Mouse (Mus musculus) urinary bladder, postnatal 25 days (tissue): Measurements from ENCODE around the gene Brix1.
"Not testable (repeated sequence)": the region's sequence is repeated elsewhere in the genome, so short reads cannot be mapped to it uniquely, and the experiment has no call there.

Experiments
- DNase-seq: peaks from one replicate; pipeline ENCODE4 v3.0.0; 2022; ENCODE audit warnings: low spot score

Gene Brix1

DNA sequence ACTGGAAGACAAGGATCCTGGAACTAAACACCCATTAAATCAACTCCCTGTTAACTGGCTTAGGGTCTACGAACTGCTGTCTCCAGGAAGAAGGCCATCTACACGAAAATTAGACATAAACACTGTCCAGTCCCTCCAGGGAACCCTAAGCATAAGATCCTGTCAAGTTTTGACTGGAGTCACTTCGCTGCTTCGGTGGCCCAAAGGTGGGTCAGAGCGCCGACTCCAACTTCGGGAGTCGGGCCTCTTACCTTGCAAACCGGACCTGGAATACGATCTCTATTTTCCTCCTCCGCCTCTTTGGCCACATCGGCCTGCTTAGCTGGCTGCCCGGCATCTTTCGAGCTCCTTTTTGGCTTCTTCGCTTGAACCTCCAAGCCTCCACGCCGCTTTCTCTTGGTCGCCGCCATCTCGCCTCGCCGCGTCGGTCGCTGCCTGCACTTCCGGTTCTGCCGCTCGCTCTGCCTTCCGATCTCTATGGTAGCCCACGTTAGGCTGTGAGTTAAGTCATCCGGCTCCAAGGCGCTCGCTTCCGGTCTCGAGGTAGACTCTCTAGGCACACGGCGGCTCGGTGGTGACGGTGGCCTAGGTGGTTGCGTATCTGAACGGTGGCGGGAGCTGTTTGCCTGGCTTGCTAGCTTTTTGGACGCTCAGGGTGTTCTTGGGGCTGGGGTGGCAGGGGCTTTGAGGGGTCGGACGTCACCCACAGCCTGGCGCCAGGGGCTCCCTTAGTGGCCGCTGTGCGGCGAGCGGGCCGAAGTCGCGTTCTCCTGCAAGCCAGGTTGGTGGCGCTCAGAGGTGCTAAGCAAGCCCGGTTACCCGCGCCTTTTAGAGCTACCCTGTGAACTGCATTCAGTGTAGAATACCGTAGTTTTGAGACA is at the start of gene Brix1, which contains the start of gene Rad1:
Gene Brix1, minus strand, starts transcription at position 464 of the 881 bp plus-strand sequence.
Gene Rad1, plus strand, starts transcription at position 535 of the 881 bp plus-strand sequence.
- peak; percentile 89 for DNase-seq

DNA sequence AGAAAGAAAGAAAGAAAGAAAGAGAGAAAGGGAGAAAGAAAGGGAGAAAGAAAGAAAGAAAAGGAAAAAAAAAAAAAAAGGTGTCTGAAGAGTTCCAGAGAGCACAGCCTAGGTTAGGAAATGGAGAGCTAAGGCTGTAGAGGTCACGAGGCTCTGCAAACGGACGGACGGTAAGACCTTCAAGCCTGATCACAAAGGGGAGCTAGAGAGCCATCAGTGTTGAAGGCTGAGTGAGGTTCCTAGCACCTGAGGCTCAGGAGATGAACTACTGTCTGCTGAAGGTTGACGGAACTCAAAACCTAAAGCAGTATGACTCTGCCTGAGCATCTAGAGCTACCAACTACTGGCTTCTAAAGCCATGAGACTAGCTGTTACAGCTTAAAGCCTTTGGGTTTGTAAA is 48.8 kb upstream of the Brix1 start:
- DNase-seq, result no peak

DNA sequence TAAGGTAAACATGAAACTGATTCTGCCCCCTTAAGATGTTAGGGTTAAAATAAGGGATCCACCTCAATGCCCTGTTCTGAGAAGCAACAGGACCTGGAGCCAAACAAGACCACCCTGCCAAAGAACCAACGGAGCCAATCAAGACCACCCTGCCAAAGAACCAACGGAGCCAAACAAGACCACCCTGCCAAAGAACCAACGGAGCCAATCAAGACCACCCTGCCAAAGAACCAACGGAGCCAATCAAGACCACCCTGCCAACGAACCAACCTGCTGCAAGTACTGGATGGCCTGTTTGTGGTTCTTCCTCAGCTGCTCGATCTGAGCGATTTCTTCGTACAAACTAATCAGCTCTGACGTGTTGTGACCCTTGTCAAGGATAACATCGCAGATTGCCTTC is 47.6 kb upstream of the Brix1 start:
- not testable (repeated sequence) for DNase-seq

DNA sequence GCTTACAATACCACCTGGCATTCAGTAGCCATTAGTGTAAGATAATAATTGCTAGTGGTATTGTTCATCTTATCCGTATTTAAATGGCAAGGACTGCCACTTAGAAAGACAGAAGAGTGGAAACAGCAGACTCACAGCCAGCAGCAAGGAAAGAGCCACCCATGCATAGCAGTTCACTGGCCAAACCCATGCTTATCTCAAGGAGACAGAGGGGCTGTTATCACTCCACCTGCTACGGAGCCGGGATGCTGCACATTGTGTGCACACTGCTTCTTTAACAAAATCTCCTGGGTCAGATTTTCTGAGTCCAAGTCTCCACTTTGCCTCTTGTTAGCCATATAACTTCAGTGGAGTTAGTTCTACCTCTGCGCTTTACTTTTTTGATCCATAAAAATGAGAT is 45.6 kb upstream of the Brix1 start:
- no peak for DNase-seq

DNA sequence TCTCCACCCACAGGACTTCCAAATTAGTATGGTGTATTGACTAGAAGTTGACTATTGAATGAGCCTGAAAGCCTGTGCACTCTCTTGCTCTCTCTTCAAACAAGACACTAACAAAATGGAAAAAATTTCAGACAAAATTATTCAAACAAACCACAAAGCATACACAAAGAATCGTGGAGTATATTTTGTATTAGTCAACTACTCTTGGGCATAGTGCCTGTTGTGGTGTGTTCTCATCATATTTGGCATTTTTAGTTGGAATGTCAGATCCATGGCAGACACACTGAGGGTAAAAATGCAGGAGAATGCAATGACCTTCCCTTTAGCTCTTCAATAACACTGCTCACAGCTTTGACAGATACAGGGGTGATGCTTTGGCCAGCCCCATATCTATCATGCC is 40.1 kb upstream of the Brix1 start:
- no peak for DNase-seq

DNA sequence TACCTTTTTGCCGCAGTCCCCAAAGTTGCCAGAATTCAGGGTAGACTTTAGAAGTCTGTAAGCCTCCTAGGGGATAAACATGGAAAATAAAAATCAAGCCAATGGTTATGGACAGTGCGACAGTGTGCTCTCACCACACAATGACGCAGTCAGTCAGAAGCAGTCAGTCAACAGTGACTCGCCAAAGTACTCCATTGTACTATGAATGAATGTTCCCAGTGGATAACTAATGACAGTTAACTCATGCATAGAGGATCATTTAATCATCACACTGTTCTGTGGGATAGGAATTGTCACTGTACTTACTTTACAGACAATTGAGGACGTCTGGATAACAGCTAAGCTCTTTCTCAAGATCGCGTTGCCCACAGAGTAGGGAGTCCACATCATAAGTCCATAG is 29.4 kb upstream of the Brix1 start:
- DNase-seq, result no peak

DNA sequence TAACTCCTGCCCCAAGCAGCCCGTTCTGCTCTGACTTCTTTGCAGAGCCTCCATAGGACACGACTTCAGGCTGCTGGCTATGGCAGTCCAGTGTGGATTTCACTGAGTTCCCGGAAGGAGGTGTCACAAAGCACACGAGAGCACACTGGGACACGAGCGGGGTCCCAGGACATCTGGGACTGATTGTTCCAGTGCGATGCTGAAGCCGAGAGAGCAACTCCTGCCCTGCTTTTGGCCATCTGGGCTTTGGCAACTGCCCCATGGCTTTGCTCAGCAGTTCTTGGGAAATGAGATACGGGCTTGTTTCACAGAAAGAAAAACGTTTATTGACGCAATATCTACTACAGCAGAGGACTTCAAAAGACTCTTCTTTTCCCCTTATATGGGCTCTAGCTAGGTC is 20.4 kb upstream of the Brix1 start:
- no peak for DNase-seq

DNA sequence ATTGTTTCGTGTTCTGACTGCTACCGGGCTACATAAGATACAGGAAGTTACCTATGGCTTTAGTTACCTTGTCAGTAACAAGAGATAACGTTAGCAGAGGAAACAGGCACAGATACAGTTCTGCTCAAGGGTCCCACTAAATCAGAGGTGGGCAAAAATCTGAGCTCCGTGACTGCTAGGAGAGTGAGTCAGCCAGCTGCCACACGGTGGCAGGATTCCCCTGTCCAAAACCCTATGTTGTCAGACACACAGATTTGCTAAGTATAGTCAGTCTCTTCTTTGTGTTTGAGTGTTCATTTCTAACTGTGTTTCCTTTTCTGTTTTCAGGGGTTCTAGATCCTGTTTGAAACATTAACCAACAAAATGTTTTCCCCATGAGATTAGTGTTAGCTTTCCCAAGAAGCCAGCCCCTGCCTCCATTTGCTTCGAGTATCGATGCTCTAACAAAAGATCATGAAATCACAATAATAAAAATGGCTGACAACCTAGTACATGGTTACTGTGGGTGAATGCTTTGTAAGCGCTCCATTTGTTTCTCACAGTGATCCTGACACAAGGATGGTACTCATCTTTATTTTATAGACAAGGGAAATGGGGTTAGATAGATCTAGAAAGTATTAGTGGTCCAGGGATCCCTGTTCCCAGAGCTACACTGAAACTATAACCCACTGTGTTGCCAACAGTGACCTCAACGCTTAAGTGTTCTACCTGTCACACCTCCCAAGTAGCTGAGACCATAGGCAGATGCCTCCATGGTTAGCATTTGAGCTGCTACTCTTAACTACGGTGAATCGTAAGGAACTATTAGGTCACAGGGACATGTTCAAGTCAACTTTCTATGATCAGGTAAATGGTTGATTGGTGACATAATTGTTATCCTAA is 15.3 kb upstream of the Brix1 start:
- DNase-seq, result peak; percentile 37

DNA sequence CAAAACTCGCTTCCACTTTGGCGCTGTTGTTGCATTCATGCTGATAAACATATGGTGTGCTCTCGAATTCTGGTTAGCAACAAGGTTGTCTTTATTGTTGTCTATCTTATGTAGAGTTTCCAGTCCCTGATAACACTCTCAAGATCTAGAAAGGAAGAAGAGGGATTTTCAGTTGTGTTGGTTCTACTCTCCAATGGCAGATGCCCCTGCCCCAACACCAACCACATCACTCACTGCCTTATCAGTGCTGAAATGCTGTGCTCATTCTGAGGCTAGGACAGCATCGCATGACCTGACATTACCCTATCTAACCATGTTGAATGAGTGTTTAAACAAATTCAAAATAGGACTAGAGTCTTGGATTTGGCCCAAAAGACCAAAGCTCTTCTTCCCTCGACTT is 14.3 kb upstream of the Brix1 start:
- DNase-seq, result no peak

DNA sequence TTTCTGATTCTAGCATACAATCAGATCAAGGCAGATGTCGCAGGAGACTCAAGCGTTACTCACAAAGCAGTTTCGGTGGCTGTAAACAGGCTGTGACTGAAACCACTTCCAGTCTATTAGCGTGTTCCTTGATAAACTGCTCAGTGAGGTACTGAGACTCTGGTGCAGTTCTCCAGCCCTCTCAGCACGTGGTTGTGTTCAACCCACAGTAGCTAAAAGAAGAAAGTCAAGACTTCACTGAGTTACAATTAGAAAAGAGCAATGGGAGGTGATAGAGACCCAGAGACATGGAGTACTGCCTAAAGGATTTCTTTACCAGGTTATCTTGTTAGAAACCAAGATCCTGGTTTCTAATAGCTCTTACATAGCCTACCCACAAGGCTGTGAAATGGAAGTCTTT is 13.8 kb upstream of the Brix1 start:
- DNase-seq, result no peak

DNA sequence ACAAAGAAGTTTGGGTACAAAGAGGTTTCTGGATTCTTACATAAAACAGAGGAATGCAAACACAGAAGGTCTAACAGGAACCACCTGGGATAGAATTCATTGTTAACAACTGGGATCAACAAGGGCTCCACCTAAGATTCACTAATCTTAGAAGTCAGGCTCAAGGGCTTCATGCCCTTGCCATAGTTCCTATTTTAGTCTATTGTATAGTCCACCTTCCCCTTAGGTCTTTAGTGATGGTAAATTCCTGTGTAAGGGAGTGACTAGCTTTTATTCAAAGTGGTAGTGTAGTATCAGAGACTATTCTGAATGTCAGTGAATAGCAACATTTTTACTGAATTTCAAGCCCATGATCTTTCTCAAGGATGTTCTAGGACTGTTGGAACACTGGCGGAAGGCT is 10.9 kb upstream of the Brix1 start:
- DNase-seq, result not testable (repeated sequence)

DNA sequence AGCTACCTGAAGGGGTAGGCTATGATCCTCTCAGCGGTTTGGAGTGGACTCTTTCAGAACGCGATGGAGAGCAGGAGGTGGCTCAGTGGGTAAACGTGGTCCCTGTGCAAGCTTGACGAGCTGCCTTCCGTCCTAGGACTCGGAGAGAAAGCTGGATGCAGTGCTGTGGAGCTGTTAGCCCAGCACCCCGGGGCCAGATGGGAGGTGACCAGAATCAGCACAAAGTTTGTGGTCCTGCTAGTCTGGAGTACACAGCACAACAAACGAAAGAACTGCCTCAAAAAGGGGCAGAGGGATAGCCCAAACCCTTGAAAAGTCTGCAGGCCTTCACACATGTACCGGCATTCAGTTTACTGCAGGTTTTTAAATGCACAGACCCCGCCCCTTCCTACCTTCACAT is 10.2 kb upstream of the Brix1 start:
- DNase-seq, result no peak

DNA sequence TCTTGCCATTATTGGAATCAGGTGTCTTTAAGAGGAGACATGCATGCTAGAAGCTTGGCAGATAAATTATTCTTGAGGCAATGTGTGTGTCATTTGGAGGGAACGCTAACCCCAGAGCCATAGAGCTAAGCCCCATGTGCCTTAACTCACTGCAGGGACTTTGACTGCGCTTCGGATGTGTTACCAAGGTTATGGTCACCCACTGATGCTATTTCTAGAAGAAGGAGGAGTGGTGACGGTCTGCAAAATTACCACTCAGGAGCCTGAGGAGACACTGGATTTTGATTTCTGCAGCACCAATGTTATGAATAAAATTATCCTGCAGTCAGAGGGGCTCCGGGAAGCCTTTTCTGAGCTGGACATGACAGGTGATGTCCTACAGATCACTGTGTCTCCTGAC is 4.4 kb upstream of the Brix1 start:
- no peak for DNase-seq

DNA sequence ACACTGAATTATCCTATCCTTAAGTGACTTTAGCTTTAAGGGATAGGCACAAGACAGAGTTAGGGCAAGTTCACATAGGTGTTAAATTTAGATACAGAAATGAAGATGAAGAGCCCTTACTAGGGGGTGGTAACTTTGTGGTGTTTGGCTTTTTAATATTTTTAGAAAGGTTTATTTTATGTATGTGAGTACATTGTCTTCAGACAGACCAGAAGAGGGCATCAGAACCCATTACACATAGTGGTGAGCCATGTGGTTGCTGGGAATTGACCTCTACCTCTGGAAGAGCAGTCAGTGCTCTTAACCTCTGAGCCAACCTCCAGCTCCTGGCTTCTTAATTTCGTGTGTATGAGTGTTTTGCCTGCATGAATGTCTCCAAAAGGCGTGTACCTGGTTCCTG is 1.5 kb upstream of the Brix1 start:
- no peak for DNase-seq

DNA sequence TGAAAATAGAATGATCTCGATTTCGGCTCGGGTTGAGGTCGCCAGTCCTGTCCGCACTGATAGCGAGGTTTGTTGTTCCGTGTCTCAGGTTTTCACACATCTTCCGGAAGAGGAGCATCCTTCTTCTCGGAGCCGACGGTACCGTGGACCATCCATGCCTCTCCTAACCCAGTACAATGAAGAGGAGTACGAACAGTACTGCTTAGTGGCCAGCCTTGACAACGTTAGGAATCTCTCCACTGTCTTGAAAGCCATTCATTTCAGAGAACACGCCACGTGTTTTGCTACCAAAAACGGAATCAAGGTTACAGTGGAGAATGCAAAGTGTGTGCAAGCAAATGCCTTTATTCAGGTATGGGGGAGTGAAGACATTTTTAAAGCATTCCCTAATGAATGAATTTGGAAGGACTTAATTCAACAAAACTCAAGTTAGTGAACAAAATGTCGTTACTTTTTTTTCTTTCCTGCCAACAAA is 655 bp upstream of the Brix1 start:
- DNase-seq, result no peak

DNA sequence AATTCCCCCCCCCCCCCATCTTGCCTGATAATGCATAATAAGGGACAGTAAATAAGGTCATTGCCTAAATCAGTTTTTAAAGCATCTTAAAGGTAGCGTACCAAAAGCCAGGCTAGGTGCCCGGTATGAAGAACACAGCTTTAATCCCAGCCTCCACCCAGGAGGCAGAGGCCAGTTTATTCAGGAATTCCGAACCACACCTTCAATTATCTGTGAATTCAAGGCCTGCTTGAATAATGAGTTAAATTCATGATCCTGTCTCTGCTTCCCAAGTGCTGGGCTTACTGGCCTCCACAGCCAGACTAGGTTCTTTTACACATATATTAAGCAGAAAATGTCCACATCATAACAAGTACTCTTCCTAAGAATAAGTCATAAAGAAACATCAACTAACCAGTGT is 14.8 kb downstream of the Brix1 start:
- DNase-seq, result no peak

DNA sequence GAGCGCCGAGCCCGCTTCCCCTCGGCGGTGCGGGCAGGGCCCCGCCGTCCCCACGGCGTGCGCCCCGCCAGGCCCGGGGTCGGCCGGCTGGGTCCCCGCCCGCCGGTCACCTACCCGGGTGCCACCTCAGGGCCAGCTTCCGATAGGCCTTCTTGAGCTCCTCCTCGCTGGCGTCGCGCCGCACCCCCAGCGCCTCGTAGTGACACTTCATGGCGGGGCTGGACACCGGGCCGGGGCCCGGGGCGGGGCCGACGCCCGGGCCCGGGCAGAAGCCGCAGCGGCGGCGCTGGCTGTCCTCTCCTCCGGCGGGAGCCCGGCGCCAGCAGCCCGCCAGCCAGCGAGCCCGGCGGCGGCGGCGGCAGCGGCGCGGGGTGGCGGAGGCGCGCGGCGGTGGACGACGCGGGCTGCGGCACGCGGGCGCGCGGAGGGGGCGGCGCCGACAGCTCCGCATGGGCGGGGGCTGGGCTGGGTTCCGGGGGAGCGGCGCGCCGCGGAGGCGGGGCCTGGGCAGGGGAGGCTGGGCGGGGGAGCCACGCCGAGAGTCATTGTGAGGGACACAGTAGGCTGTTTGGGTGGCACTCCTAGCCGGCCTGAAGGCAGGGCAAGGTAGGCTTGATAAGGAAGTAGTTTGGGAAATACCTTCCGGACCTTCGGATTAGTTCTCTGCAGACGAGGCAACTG is 15.5 kb downstream of the Brix1 start, which contains the start of gene Dnajc21:
Gene Dnajc21, minus strand, starts transcription at position 366 of the 681 bp plus-strand sequence.
- peak; percentile 81 for DNase-seq

DNA sequence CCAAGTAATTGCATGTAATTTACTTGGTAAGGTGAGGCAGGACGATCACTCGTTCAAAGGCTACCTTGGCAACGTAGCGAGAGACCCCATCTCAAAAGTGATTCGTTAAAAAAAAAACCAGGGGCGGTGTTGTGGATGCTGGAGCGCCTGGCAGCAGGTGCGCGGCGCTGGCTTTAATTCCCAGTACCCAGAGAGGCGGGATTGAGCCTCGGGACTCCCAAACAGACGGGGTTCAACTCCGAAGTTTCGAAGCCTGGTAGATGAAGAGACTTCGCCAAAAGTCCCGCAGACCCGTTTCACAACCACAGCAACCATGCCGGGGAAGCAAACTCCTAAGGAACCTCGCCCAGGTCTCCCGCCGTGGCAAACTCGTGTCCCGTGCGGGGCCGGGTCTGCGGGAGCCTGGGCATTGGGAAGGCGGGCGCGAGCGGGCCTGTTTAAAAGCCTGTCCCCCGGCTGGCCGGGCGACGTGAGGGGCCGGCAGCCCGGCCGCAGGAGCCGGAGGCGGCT is 16.1 kb downstream of the Brix1 start:
- DNase-seq, result no peak

DNA sequence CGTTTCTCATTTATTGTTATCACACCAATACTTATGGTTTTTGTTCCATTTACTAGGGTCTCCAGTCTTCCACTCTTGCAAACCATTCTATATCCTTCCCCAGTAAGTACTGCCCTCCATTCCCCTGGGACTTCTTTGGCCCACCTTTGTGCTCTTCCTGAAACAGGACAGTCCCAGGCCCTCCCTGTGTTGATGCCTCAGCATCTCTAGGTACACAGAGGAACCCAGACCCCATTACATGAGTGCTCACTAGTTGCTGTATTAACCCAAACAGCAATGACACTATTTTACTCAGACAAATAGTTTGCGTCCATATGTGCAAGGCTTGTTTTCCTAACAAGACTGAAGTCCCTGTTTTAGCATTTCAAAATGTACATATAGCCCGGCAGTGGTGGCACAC is 17.0 kb downstream of the Brix1 start:
- DNase-seq, result no peak

DNA sequence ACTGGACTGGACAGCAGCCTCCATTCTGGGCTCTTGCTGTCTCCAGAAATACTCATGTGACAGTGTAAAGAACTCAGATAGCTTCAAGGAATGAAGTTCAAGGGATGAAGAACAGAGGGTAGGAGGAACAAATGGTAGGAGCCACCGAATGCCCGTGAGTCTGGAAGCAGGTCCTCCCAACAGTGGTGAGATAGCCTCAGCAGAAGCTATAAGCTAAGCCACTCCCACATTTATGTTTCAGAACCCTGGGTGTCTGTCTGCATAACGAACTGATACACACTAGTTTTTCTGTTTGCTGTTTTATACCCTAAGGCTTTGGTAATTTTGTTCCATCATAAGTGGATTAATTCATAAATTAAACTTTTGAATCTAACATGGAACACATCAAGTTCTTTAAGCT is 21.1 kb downstream of the Brix1 start:
- no peak for DNase-seq

DNA sequence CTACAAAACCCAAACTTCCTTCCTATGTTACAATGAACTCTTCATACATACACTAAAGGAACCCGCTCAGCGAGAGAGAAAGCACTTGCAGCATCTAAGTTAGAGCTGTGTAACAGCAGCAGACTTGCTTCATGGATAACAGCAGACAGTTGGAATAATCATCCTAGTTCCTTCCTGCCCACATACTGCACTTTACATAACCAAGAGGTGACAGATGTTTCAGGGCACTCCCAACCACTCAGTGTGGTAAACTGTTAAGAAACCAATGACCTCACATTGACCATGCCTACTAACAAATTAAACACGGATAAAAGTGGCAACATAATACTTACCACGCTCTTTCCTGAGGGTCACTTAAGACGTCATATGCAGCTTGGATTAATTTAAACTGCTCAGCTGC is 22.2 kb downstream of the Brix1 start:
- no peak for DNase-seq

DNA sequence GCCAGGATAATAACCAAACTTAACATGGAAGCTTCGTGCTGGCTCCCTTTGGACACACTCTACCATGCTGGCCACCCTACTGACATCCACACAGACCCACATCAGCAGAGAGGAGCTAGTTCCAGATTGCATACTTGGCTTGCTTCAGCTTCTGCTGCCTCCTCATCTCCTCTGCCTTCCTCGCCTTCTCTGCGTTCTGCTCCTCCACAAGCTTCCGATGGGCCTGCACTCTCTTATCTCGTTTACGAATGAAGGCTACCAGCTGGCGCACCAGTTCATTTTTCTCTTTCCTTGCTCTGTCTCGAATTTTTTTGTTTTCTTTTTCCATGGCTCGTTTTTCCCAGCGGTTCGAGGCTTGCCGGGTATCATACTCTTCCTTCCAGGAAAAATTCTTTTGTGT is 24.8 kb downstream of the Brix1 start:
- no peak for DNase-seq
